In the genomic region with DNA sequence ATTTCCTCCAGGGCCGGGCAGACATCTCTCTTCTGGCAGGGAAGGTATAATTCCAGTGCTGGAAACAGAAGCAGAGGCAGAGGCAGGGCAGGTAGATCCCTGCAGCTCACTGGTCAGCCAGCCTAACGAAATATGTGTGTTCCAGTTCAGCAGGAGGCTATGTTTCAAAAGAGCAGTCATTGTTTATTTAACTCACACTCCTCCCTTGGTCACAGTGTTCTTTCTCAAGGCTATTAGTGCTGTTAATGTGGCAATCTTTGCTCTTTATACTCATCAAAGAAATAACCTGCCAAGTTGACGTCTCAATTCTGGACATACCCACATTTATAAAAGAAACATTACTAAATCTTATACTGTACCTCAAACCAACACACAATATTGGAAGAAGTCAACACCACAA, we compare ENCODE assay signal across 23 mouse cellular contexts.
DNase-seq lines count a peak whose midpoint lies in the region; ATAC-seq and TF ChIP-seq lines count a peak whose summit lies in the region.
"Had no signal": no experiment of that assay in that cellular context is flagged by ENCODE, and none has a peak within 500 bp of the region (broad histone marks: within the 10 kb centered on the region; RNA-seq: fewer than 3 reads in every experiment).

No protein-coding gene starts in this region.

- peak; percentile 67 for DNase-seq in liver, adult 2 months (ENCODE audit: extremely low read depth, low read depth, low spot score)
- no peak for DNase-seq in liver, embryonic 11.5 days (ENCODE audit: low spot score)
- DNase-seq in adipocyte (ENCODE audit: low spot score), result peak; percentile 17
- DNase-seq in fat pad, adult 2 months (ENCODE audit: extremely low read depth, low read depth, low spot score), result peak; percentile 59
- peak; percentile 58 for DNase-seq in gonadal fat pad, adult 2 months (ENCODE audit: low read depth)
- no peak for DNase-seq in left cerebral cortex, adult 8-10 months (ENCODE audit: low spot score in 2 of 2)
- no peak for DNase-seq in forebrain, embryonic 14.5 days (ENCODE audit: low spot score)
- no peak for DNase-seq in left cerebral cortex, adult 11 months (ENCODE audit: low spot score)
- DNase-seq: adrenal gland, adult 2 months; adrenal gland, adult 8-10 months; adrenal gland, postnatal 10 days; adrenal gland, postnatal 14 days; adrenal gland, postnatal 25 days; adrenal gland, postnatal 36 days; B cell, adult 2 months; cerebellum, adult 11 months; cerebellum, adult 11-12 months; cerebellum, adult 18-20 months had no signal

- H3K4me3 ChIP-seq in liver, adult 2 months (ENCODE audit: insufficient read depth, low read depth, low read length), result no peak overlapping the region
- no peak overlapping the region for H3K4me3 ChIP-seq in liver, embryonic 11.5 days (ENCODE audit: low read depth, low read length)
- H3K4me3 ChIP-seq in forebrain, embryonic 14.5 days (ENCODE audit: low read depth, low read length), result no peak overlapping the region

- no peaks in the 10 kb centered on the region for H3K9me3 ChIP-seq in liver, embryonic 11.5 days (ENCODE audit: control insufficient read depth, low read length)
- no peaks in the 10 kb centered on the region for H3K9me3 ChIP-seq in forebrain, embryonic 14.5 days (replicated peaks; ENCODE audit: control insufficient read depth, low read length)

- no peaks in the 10 kb centered on the region for H3K36me3 ChIP-seq in liver, adult 2 months (ENCODE audit: control insufficient read depth, insufficient read depth, low read length)
- H3K36me3 ChIP-seq in liver, embryonic 11.5 days (ENCODE audit: control insufficient read depth, insufficient read depth, low read length), result no peaks in the 10 kb centered on the region
- no peaks in the 10 kb centered on the region for H3K36me3 ChIP-seq in forebrain, embryonic 14.5 days (ENCODE audit: control insufficient read depth, insufficient read depth, low read length)
- H3K36me3 ChIP-seq: G1E had no signal

- H3K27me3 ChIP-seq in liver, adult 2 months (ENCODE audit: control insufficient read depth, insufficient read depth, low read length), result no peaks in the 10 kb centered on the region
- no peaks in the 10 kb centered on the region for H3K27me3 ChIP-seq in liver, embryonic 11.5 days (replicated peaks; ENCODE audit: control insufficient read depth, insufficient read depth, low read length)
- H3K27me3 ChIP-seq in forebrain, embryonic 14.5 days (replicated peaks; ENCODE audit: control insufficient read depth, insufficient read depth, low read length), result no peaks in the 10 kb centered on the region
- H3K27me3 ChIP-seq: CH12.LX, Patski had no signal

- TF ChIP-seq CTCF in liver, adult 2 months (IDR thresholded peaks at IDR 0.05; ENCODE audit: low read depth, low read length), result no peak

- no peak for TF ChIP-seq POLR2A in liver, adult 2 months (IDR thresholded peaks at IDR 0.05; ENCODE audit: extremely low read depth, insufficient read depth, low read length)

- H3K4me2 ChIP-seq in liver, embryonic 11.5 days, result no peak overlapping the region
- H3K4me2 ChIP-seq in forebrain, embryonic 14.5 days (ENCODE audit: low read length), result no peak overlapping the region

- no peak overlapping the region for H3K27ac ChIP-seq in liver, adult 2 months (replicated peaks; ENCODE audit: insufficient read depth, low read depth, low read length)
- H3K27ac ChIP-seq in liver, embryonic 11.5 days (ENCODE audit: low read depth, low read length), result no peak overlapping the region
- no peak overlapping the region for H3K27ac ChIP-seq in forebrain, embryonic 14.5 days (ENCODE audit: low read depth, low read length)

- no peak overlapping the region for H3K9ac ChIP-seq in liver, adult 2 months (ENCODE audit: low read depth, low read length)
- no peak overlapping the region for H3K9ac ChIP-seq in liver, embryonic 11.5 days (ENCODE audit: low read depth, low read length)
- no peak overlapping the region for H3K9ac ChIP-seq in forebrain, embryonic 14.5 days (ENCODE audit: low read length)

- 43% methylated on average over 3 of the region's 3 CpGs for WGBS in liver, adult 2 months
- WGBS in liver, embryonic 11.5 days, result 64% methylated on average over 3 of the region's 3 CpGs
- WGBS in forebrain, embryonic 14.5 days, result 67% methylated on average over 3 of the region's 3 CpGs

- ATAC-seq in liver, embryonic 11.5 days (replicated peaks; ENCODE audit: low FRiP score), result no peak
- ATAC-seq in forebrain, embryonic 14.5 days, result no peak
- ATAC-seq: activated CD4-positive, CD25-positive, alpha-beta regulatory T cell, adult 4 months; CD4-positive, CD25-positive, alpha-beta regulatory T cell, adult 4 months; Patski had no signal

- no peaks in the 10 kb centered on the region for H3K79me2 ChIP-seq in liver, adult 2 months (ENCODE audit: control insufficient read depth, insufficient read depth, low read length)

- no peaks in the 10 kb centered on the region for H3K4me1 ChIP-seq in liver, adult 2 months (ENCODE audit: control insufficient read depth, insufficient read depth, low read length)
- no peaks in the 10 kb centered on the region for H3K4me1 ChIP-seq in liver, embryonic 11.5 days (replicated peaks; ENCODE audit: control insufficient read depth, insufficient read depth, low read length)
- no peaks in the 10 kb centered on the region for H3K4me1 ChIP-seq in forebrain, embryonic 14.5 days (ENCODE audit: control insufficient read depth, insufficient read depth, low read length)

Comparison
In these comparisons a context has a peak if more than half of its experiments do, and no peak if none do; other contexts are left out.
1. DNase-seq: peak in liver, adult 2 months (single experiment), adipocyte (single experiment), fat pad, adult 2 months (single experiment) and gonadal fat pad, adult 2 months (single experiment); none in liver, embryonic 11.5 days (single experiment), left cerebral cortex, adult 8-10 months (0 of 2), forebrain, embryonic 14.5 days (single experiment) and left cerebral cortex, adult 11 months (single experiment).